Mouse (Mus musculus) lung, adult 2 months (tissue): ENCODE results near the gene Idh3b. TPM values are rescaled to one million over a fixed set of nuclear protein-coding genes. Genes with fewer than 3 reads are reported as not detected.

Experiments
- DNase-seq: peaks from one replicate; pipeline ENCODE4 v3.0.0; 2022
- H3K4me1 ChIP-seq: fragments of 200-500 bp; 2 replicates; pipeline ENCODE4 v1.6.1; 2011; ENCODE audit warnings: low read length; ENCODE audit not compliant: control insufficient read depth, insufficient read depth
- H3K4me3 ChIP-seq: fragments of 200-500 bp; replicated peaks from 2 replicates; pipeline ENCODE3; 2011; ENCODE audit warnings: low read depth, mild to moderate bottlenecking, control low read depth, low read length; ENCODE audit errors: extremely low read depth
- CTCF ChIP-seq: fragments of 200-500 bp; IDR thresholded peaks from 2 replicates; pipeline ENCODE4 v1.5.1; 2011; ENCODE audit warnings: mild to moderate bottlenecking, low read length, control low read depth; ENCODE audit not compliant: insufficient read depth
- POLR2A ChIP-seq: fragments of 200-500 bp; IDR thresholded peaks from 2 replicates; pipeline ENCODE4 v1.6.1; 2011; ENCODE audit warnings: low read depth, mild to moderate bottlenecking, control low read depth, low read length, borderline replicate concordance; ENCODE audit errors: extremely low read depth
- WGBS: fragments of 180-500 bp; shearing (Covaris S2); methylation state at CpG from one replicate; pipeline ENCODE4 v1.1.7; 2018; 5-methylcytosine and 5-hydroxymethylcytosine counted together
- polyA plus RNA-seq: library from polyadenylated mRNA; depleted of rRNA; stranded (reverse); fragments of >200 nt; gene quantifications from 2 replicates; pipeline ENCODE4 v1.2.3, GENCODE M21; 2012

Gene Idh3b
- polyA plus RNA-seq, 1 experiment: 133 TPM

- TF ChIP-seq POLR2A: no peak
- no peak for TF ChIP-seq CTCF
- H3K4me1 ChIP-seq: peaks cover 3% of the 10 kb centered on the region; the same call in 1 of the 2 replicates
- H3K4me3 ChIP-seq: peak overlapping the region; percentile 55
- DNase-seq: no peak
- 13% methylated on average over 20 of the region's 20 CpGs for WGBS
Observed at GRCm38 (mm10) chr2:130294218-130294935, 10.0 kb upstream of the Idh3b start.

- peaks cover 3% of the 10 kb centered on the region; the same call in 1 of the 2 replicates for H3K4me1 ChIP-seq
- 9% methylated on average over 4 of the region's 4 CpGs for WGBS
- no peak for TF ChIP-seq POLR2A
- no peak for TF ChIP-seq CTCF
- DNase-seq: no peak
- no peak overlapping the region for H3K4me3 ChIP-seq
Observed at GRCm38 (mm10) chr2:130293486-130293885, 9.1 kb upstream of the Idh3b start.

- H3K4me3 ChIP-seq: no peak overlapping the region
- H3K4me1 ChIP-seq: peaks cover 3% of the 10 kb centered on the region; the same call in 1 of the 2 replicates
- no peak for DNase-seq
- TF ChIP-seq CTCF (no peak), POLR2A (no peak)
- 43% methylated on average over 3 of the region's 3 CpGs for WGBS
Observed at GRCm38 (mm10) chr2:130293009-130293408, 8.7 kb upstream of the Idh3b start.

- peak; percentile 67 for TF ChIP-seq CTCF
- no peak for TF ChIP-seq POLR2A
- WGBS: 4% methylated on average over 8 of the region's 8 CpGs
- DNase-seq: peak; percentile 48
- Histone ChIP-seq H3K4me1 (peaks cover 3% of the 10 kb centered on the region; the same call in 1 of the 2 replicates), H3K4me3 (no peak overlapping the region)
Observed at GRCm38 (mm10) chr2:130291434-130291833, 7.1 kb upstream of the Idh3b start.

- no peak for TF ChIP-seq CTCF
- no peak for TF ChIP-seq POLR2A
- DNase-seq: no peak
- 57% methylated on average over 4 of the region's 4 CpGs for WGBS
- H3K4me1 ChIP-seq: no peaks in the 10 kb centered on the region
- H3K4me3 ChIP-seq: no peak overlapping the region
Observed at GRCm38 (mm10) chr2:130289086-130289485, 4.7 kb upstream of the Idh3b start.

GRCm38 (mm10) chr2:130280818-130281217, 3.5 kb downstream of the Idh3b start:
- Histone ChIP-seq H3K4me3 (no peak overlapping the region), H3K4me1 (peaks cover 3% of the 10 kb centered on the region; the same call in 1 of the 2 replicates)
- no peak for TF ChIP-seq POLR2A
- no peak for TF ChIP-seq CTCF
- 67% methylated on average over 4 of the region's 4 CpGs for WGBS
- DNase-seq: no peak

- Histone ChIP-seq H3K4me3 (no peak overlapping the region), H3K4me1 (peaks cover 3% of the 10 kb centered on the region; the same call in 1 of the 2 replicates)
- 46% methylated on average over 7 of the region's 7 CpGs for WGBS
- DNase-seq: no peak
- TF ChIP-seq POLR2A (no peak), CTCF (no peak)
Observed at GRCm38 (mm10) chr2:130280224-130280623, 4.1 kb downstream of the Idh3b start.

GRCm38 (mm10) chr2:130279600-130280091, 4.7 kb downstream of the Idh3b start:
- TF ChIP-seq POLR2A: no peak
- DNase-seq: no peak
- Histone ChIP-seq H3K4me1 (peaks cover 6% of the 10 kb centered on the region; the same call in 1 of the 2 replicates), H3K4me3 (no peak overlapping the region)
- 43% methylated on average over 8 of the region's 8 CpGs for WGBS

GRCm38 (mm10) chr2:130275649-130276048, 8.7 kb downstream of the Idh3b start:
- H3K4me3 ChIP-seq: no peak overlapping the region
- WGBS: 51% methylated on average over 6 of the region's 6 CpGs
- TF ChIP-seq POLR2A: no peak
- TF ChIP-seq CTCF: peak; percentile 53
- peaks cover 3% of the 10 kb centered on the region; the same call in 1 of the 2 replicates for H3K4me1 ChIP-seq
- no peak for DNase-seq

- WGBS: 2% methylated on average over 10 of the region's 10 CpGs
- peaks cover 3% of the 10 kb centered on the region; the same call in 1 of the 2 replicates for H3K4me1 ChIP-seq
- no peak for TF ChIP-seq CTCF
- TF ChIP-seq POLR2A: no peak
- peak overlapping the region; percentile 31 for H3K4me3 ChIP-seq
- DNase-seq: no peak
Observed at GRCm38 (mm10) chr2:130274862-130275261, 9.5 kb downstream of the Idh3b start.
